25 mouse cellular contexts compared by ENCODE assay signal in genomic region chr15:100325235-100325634, GRCm38 (mm10). TPM values are rescaled to one million over a fixed set of nuclear protein-coding genes. Genes with fewer than 3 reads are reported as not detected.
"Had no signal": no experiment of that assay in that cellular context is flagged by ENCODE, and none has a peak within 500 bp of the region (broad histone marks: within the 10 kb centered on the region; RNA-seq: fewer than 3 reads in every experiment).

No protein-coding gene starts in this region.

- DNase-seq: lung, adult 18-20 months; lung, embryonic 14.5 days; lung, postnatal 10 days; lung, postnatal 36 days; right cerebral cortex, postnatal 14 days; thymus, adult 2 months; thymus, postnatal 25 days; thymus, postnatal 4 days had no signal

- H3K9me3 ChIP-seq: megakaryocyte, embryonic 14.5 days; midbrain, embryonic 13.5 days; midbrain, embryonic 15.5 days; neural tube, embryonic 13.5 days; neural tube, embryonic 15.5 days; stomach, embryonic 15.5 days had no signal

- ATAC-seq: midbrain, embryonic 13.5 days; midbrain, embryonic 15.5 days had no signal

- H3K9ac ChIP-seq: lung, embryonic 14.5 days; midbrain, embryonic 13.5 days; midbrain, embryonic 15.5 days; neural tube, embryonic 13.5 days; neural tube, embryonic 15.5 days; stomach, embryonic 15.5 days had no signal

- H3K4me2 ChIP-seq: lung, embryonic 14.5 days; midbrain, embryonic 11.5 days; midbrain, embryonic 13.5 days; midbrain, embryonic 15.5 days; neural tube, embryonic 13.5 days; neural tube, embryonic 15.5 days; stomach, embryonic 15.5 days had no signal

- H3K36me3 ChIP-seq: midbrain, embryonic 13.5 days; midbrain, embryonic 15.5 days; neural tube, embryonic 13.5 days; neural tube, embryonic 15.5 days; stomach, embryonic 15.5 days had no signal

- H3K27ac ChIP-seq: macrophage; midbrain, embryonic 13.5 days; midbrain, embryonic 15.5 days; neural tube, embryonic 13.5 days; neural tube, embryonic 15.5 days; stomach, embryonic 15.5 days; stomach, postnatal 0 days had no signal

- H3K4me1 ChIP-seq: midbrain, embryonic 13.5 days; midbrain, embryonic 15.5 days; stomach, embryonic 15.5 days had no signal

- H3K4me3 ChIP-seq: megakaryocyte, embryonic 14.5 days; midbrain, embryonic 13.5 days; midbrain, embryonic 15.5 days; myocyte; neural tube, embryonic 13.5 days; neural tube, embryonic 15.5 days; stomach, embryonic 15.5 days had no signal

- H3K27me3 ChIP-seq: midbrain, embryonic 13.5 days; midbrain, embryonic 15.5 days; neural tube, embryonic 13.5 days; neural tube, embryonic 15.5 days; stomach, embryonic 15.5 days had no signal

RNA-seq across cellular contexts. Expression of gene Mettl7a3, which starts 9.5 kb away (rescaled TPM):
- polyA plus RNA-seq: liver, embryonic 16.5 days; lung, embryonic 14.5 days; lung, embryonic 16.5 days; macrophage; midbrain, embryonic 11.5 days; midbrain, embryonic 13.5 days; midbrain, embryonic 15.5 days; midbrain, postnatal 0 days; myocyte; neural tube, embryonic 11.5 days; stomach, embryonic 15.5 days; stomach, postnatal 0 days; testis, adult 2 months had no signal

RNA-seq across cellular contexts. Expression of gene Methig1, which starts 27.7 kb away (rescaled TPM):
- polyA plus RNA-seq: lung, embryonic 14.5 days; macrophage; midbrain, embryonic 11.5 days; midbrain, embryonic 13.5 days; midbrain, postnatal 0 days; myocyte; neural tube, embryonic 11.5 days; spleen, adult 2 months; stomach, postnatal 0 days; testis, adult 2 months; thymus, adult 2 months; urinary bladder, adult 2 months had no signal

RNA-seq across cellular contexts. Expression of gene Mettl7a2, which starts 27.8 kb away (rescaled TPM):
- polyA plus RNA-seq: liver, embryonic 16.5 days; lung, embryonic 14.5 days; lung, embryonic 16.5 days; macrophage; midbrain, embryonic 11.5 days; midbrain, embryonic 13.5 days; midbrain, embryonic 15.5 days; midbrain, postnatal 0 days; myocyte; neural tube, embryonic 13.5 days; neural tube, embryonic 15.5 days; spleen, adult 2 months; stomach, embryonic 15.5 days; stomach, postnatal 0 days; testis, adult 2 months; thymus, adult 2 months; urinary bladder, adult 2 months had no signal

RNA-seq across cellular contexts. Expression of gene Higd1c, which starts 39.1 kb away (rescaled TPM):
- polyA plus RNA-seq: liver, embryonic 16.5 days; lung, embryonic 14.5 days; lung, embryonic 16.5 days; macrophage; midbrain, embryonic 11.5 days; midbrain, embryonic 13.5 days; midbrain, embryonic 15.5 days; midbrain, postnatal 0 days; myocyte; neural tube, embryonic 11.5 days; neural tube, embryonic 15.5 days; spleen, adult 2 months; stomach, embryonic 15.5 days; stomach, postnatal 0 days; testis, adult 2 months; thymus, adult 2 months; urinary bladder, adult 2 months had no signal
